Mouse (Mus musculus) layer of hippocampus, adult 2 months (tissue): ENCODE data around the gene Dscaml1. TPM values are rescaled to one million over a fixed set of nuclear protein-coding genes. Genes with fewer than 3 reads are reported as not detected.
A peak's percentile ranks its signal among the peaks of the same experiment; 100 is the strongest.

Source experiments
- DNase-seq, 2 experiments: peaks; one replicate each; pipeline ENCODE4 v3.0.0; 2022; ENCODE audit warnings: low spot score in 2 of 2
- H3K27ac ChIP-seq: fragments of 200-600 bp; 2 replicates; pipeline ENCODE4 v1.8.1; 2022
- H3K4me3 ChIP-seq: fragments of 200-600 bp; 2 replicates; pipeline ENCODE4 v1.8.1; 2022; ENCODE audit warnings: mild to moderate bottlenecking
- CTCF ChIP-seq: fragments of 200-600 bp; conservative IDR thresholded peaks from 2 replicates; pipeline ENCODE4 v1.8.1; 2022; ENCODE audit warnings: antibody characterized with exemption, mild to moderate bottlenecking, moderate library complexity
- total RNA-seq, 2 experiments: library from RNA; stranded (reverse); gene quantifications; 2 replicates each; pipeline ENCODE4 v1.2.3; 2021

The Dscaml1 gene
- total RNA-seq, 2 experiments from 2014 or later = 95.8 to 102 TPM

GRCm38 (mm10) chr9:45550210-45550609 lies 123.8 kb downstream of the Dscaml1 start:
- no peak for DNase-seq
- Histone ChIP-seq H3K27ac (peak overlapping the region; percentile 84), H3K4me3 (no peak overlapping the region)
- TF ChIP-seq CTCF = no peak

GRCm38 (mm10) chr9:45550662-45551061 lies 124.2 kb downstream of the Dscaml1 start:
- no peak overlapping the region for H3K4me3 ChIP-seq
- peak overlapping the region; percentile 84 for H3K27ac ChIP-seq
- DNase-seq = no peak
- no peak for TF ChIP-seq CTCF

GRCm38 (mm10) chr9:45555036-45555826 lies 128.8 kb downstream of the Dscaml1 start:
- Histone ChIP-seq H3K4me3 (no peak overlapping the region), H3K27ac (peak overlapping the region; percentile 89)
- DNase-seq = peak in 1 of 2 experiments; percentile 44
- TF ChIP-seq CTCF = no peak

GRCm38 (mm10) chr9:45556882-45557281 lies 130.5 kb downstream of the Dscaml1 start:
- no peak overlapping the region for H3K4me3 ChIP-seq
- H3K27ac ChIP-seq = peak overlapping the region; percentile 89
- no peak for DNase-seq
- no peak for TF ChIP-seq CTCF

- DNase-seq = no peak
- peak overlapping the region; percentile 54 for H3K27ac ChIP-seq
- TF ChIP-seq CTCF = no peak
Observed at GRCm38 (mm10) chr9:45560987-45561386, 134.6 kb downstream of the Dscaml1 start.

DNA sequence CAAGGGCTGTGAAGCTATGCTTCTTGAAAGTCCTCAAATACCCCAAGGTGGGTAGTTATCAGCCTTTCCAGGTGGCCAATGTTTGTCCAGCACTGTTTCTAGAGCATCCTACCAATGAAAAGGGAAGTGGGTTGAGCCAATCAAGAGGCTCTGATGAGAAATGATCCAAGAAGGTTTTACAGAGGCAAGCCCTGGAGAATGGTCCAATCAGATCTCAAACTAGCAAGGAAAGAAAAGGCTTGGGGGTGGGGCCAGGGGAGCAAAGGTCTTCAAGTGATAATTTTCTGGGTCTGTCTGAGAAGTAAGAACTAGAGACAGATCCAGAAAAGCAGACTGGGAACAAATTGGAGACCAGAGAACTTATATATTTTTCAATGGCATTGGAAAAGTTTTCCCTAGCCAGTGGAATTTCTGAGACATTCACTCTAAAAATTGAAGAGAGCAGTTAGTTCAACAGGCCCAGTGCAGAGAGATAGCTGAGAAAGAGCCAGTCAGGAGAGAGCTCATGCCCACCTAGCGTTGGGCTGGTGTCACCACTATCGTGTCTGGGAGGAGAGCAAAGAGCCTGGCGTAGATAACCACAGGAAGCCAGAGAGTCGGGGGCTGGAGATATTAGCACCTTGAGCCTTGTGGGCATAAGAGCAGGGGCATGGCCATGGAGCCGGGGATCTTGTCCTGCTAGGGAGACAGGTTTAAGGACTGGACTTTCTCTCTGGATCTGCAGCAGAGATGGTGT lies 140.6 kb downstream of the Dscaml1 start:
- H3K27ac ChIP-seq = peak overlapping the region; percentile 87; the same call in 1 of the 2 replicates
- no peak for DNase-seq
- TF ChIP-seq CTCF = no peak
- no peak overlapping the region for H3K4me3 ChIP-seq

More at GRCm38 (mm10) chr9:45560987-45561386, 134.6 kb downstream of the Dscaml1 start:
- no peak overlapping the region for H3K4me3 ChIP-seq

GRCm38 (mm10) chr9:45569680-45570079 lies 143.3 kb downstream of the Dscaml1 start:
- H3K4me3 ChIP-seq = no peak overlapping the region
- no peak for DNase-seq
- peak overlapping the region; percentile 87 for H3K27ac ChIP-seq
- TF ChIP-seq CTCF = no peak

GRCm38 (mm10) chr9:45570346-45570745 lies 143.9 kb downstream of the Dscaml1 start:
- Histone ChIP-seq H3K27ac (peak overlapping the region; percentile 87), H3K4me3 (no peak overlapping the region)
- DNase-seq = no peak
- no peak for TF ChIP-seq CTCF

GRCm38 (mm10) chr9:45572787-45573492 lies 146.5 kb downstream of the Dscaml1 start:
- no peak for DNase-seq
- Histone ChIP-seq H3K4me3 (no peak overlapping the region), H3K27ac (peak overlapping the region; percentile 62)
- TF ChIP-seq CTCF = no peak

DNA sequence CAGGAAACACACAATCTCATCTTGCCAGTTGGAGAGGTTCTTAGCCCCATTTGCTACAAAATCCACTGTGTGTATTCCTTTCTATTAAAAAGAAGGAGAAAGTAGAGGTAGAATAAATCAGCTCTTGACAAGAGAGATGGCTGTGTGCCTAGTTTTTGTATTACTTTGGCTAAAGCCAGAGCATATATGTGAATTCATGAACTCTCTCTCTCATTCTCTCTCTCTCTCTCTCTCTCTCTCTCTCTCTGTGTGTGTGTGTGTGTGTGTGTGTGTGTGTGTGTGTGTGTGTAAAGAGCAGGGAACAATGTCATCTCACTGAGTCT lies 147.0 kb downstream of the Dscaml1 start:
- DNase-seq = no peak
- peak overlapping the region; percentile 62; the same call in 1 of the 2 replicates for H3K27ac ChIP-seq
- no peak overlapping the region for H3K4me3 ChIP-seq
- no peak for TF ChIP-seq CTCF

DNA sequence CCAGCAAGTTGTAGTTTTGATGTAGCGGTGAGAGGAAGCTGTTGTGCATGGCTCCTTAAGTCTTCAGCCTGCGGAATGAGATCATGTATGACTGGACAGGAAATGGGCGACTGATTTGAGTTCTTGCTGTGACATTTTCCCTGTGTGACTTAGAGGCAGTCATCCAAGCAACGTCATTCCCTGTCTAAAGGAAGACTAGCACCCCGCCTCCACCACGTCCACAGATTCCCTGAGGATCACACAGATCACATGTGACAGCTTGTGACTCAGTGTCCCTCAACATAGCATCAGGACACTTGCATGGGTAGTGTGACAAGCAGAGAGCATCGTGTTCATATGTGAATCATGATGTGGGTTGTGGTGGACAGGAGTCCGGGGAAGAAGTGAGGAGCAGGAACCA lies 147.6 kb downstream of the Dscaml1 start:
- Histone ChIP-seq H3K4me3 (no peak overlapping the region), H3K27ac (peak overlapping the region; percentile 14; the same call in 1 of the 2 replicates)
- no peak for TF ChIP-seq CTCF
- no peak for DNase-seq

- TF ChIP-seq CTCF = no peak
- Histone ChIP-seq H3K27ac (peak overlapping the region; percentile 55), H3K4me3 (no peak overlapping the region)
- no peak for DNase-seq
Observed at GRCm38 (mm10) chr9:45580069-45580795, 153.8 kb downstream of the Dscaml1 start.

- Histone ChIP-seq H3K4me3 (no peak overlapping the region), H3K27ac (peak overlapping the region; percentile 89)
- no peak for TF ChIP-seq CTCF
- no peak for DNase-seq
Observed at GRCm38 (mm10) chr9:45586475-45586874, 160.0 kb downstream of the Dscaml1 start.
